Mouse (Mus musculus): Measurements from ENCODE around the gene Mrpl55. TPM values are rescaled to one million over a fixed set of nuclear protein-coding genes. Genes with fewer than 3 reads are reported as not detected.

Gene Mrpl55
- polyA plus RNA-seq, 1 experiment from 2014 or later = 96.8 TPM

GRCm38 (mm10) chr11:59222306-59222705 is 20.0 kb downstream of the Mrpl55 start:
- no peak overlapping the region for H3K4me3 ChIP-seq
- no peak overlapping the region for H3K4me2 ChIP-seq
- H3K27me3 ChIP-seq = no peaks in the 10 kb centered on the region
- H3K9me3 ChIP-seq = no peaks in the 10 kb centered on the region
- H3K27ac ChIP-seq = no peak overlapping the region
- 94% methylated on average over 4 of the region's 4 CpGs for WGBS
- H3K4me1 ChIP-seq (replicated peaks) = peaks cover 60% of the 10 kb centered on the region
- H3K36me3 ChIP-seq = peaks cover 12% of the 10 kb centered on the region
- ATAC-seq (ENCODE audit: low FRiP score) = no peak
- H3K9ac ChIP-seq = no peak overlapping the region

DNA sequence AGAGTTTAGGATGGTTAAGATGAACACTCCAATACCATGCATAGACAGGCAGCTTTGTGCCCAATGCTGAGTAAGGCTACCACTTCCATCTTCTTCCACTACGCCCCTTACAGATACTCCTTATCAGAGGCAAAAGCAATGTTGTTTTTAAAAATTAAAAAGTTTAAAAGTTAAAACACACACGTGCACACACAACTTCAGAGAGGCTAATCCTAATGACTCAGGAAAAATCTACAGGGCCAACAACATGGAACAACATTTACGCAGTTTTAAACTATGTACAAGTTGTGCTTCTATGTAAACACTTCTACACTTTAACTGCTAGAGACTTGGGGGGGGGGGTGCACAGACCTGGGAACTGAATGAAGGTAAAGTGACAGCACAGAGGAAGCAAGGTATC is 21.7 kb downstream of the Mrpl55 start:
- Histone ChIP-seq H3K4me3 (no peak overlapping the region), H3K9me3 (no peaks in the 10 kb centered on the region), H3K9ac (no peak overlapping the region), H3K4me1 (replicated peaks) (peaks cover 67% of the 10 kb centered on the region), H3K36me3 (peaks cover 12% of the 10 kb centered on the region), H3K27ac (no peak overlapping the region), H3K27me3 (no peaks in the 10 kb centered on the region), H3K4me2 (no peak overlapping the region)
- ATAC-seq (ENCODE audit: low FRiP score) = no peak
- 97% methylated on average over 3 of the region's 3 CpGs for WGBS

DNA sequence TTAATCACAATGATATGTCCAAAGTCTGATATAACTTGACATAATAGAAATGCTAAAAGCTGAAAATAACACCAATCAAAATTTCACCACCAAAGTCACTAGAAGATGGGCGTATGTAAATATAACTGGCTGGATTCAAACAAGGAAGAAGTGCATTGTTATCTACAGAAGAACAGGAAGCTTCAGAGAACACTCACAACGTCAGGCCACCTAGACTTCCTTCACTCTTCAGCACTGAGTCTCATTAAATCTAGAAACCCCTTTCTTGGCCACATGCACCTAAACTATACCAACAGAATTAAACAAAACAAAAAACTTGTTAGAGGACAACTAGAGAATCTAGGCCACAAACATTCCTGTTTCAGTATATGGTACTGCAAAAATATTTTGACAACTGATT is 22.2 kb downstream of the Mrpl55 start:
- H3K9me3 ChIP-seq = no peaks in the 10 kb centered on the region
- H3K27ac ChIP-seq = no peak overlapping the region
- peaks cover 11% of the 10 kb centered on the region for H3K36me3 ChIP-seq
- H3K9ac ChIP-seq = no peak overlapping the region
- H3K4me1 ChIP-seq (replicated peaks) = peaks cover 67% of the 10 kb centered on the region
- H3K4me2 ChIP-seq = no peak overlapping the region
- H3K4me3 ChIP-seq = no peak overlapping the region
- ATAC-seq (ENCODE audit: low FRiP score) = no peak
- no peaks in the 10 kb centered on the region for H3K27me3 ChIP-seq
- whole genome bisulfite sequencing = 76% methylated on average over 2 of the region's 2 CpGs

GRCm38 (mm10) chr11:59225167-59225566 is 22.9 kb downstream of the Mrpl55 start:
- no peaks in the 10 kb centered on the region for H3K27me3 ChIP-seq
- no peaks in the 10 kb centered on the region for H3K9me3 ChIP-seq
- H3K4me3 ChIP-seq = no peak overlapping the region; the same call in 1 of the 2 replicates
- 0 out of 2 replicates have a peak overlapping the region, but pooled peaks have one; percentile 3 for H3K9ac ChIP-seq
- no peak for ATAC-seq (ENCODE audit: low FRiP score)
- 88% methylated on average over 2 of the region's 2 CpGs for WGBS
- H3K4me1 ChIP-seq (replicated peaks) = peaks cover 67% of the 10 kb centered on the region
- H3K4me2 ChIP-seq = peak overlapping the region; percentile 95
- no peak overlapping the region for H3K27ac ChIP-seq
- peaks cover 6% of the 10 kb centered on the region; the same call in 1 of the 2 replicates for H3K36me3 ChIP-seq

GRCm38 (mm10) chr11:59226251-59226650 is 24.0 kb downstream of the Mrpl55 start:
- no peak overlapping the region for H3K27ac ChIP-seq
- ATAC-seq (ENCODE audit: low FRiP score) = no peak
- peak overlapping the region; percentile 99 for H3K9ac ChIP-seq
- H3K27me3 ChIP-seq = no peaks in the 10 kb centered on the region
- H3K4me1 ChIP-seq (replicated peaks) = peaks cover 63% of the 10 kb centered on the region
- no peaks in the 10 kb centered on the region for H3K36me3 ChIP-seq
- H3K9me3 ChIP-seq = no peaks in the 10 kb centered on the region
- WGBS = 59% methylated on average over 3 of the region's 3 CpGs
- H3K4me2 ChIP-seq = peak overlapping the region; percentile 95
- peak overlapping the region; percentile 96 for H3K4me3 ChIP-seq

GRCm38 (mm10) chr11:59226787-59227603 is 24.7 kb downstream of the Mrpl55 start:
- WGBS = 5% methylated on average over 21 of the region's 21 CpGs
- peak overlapping the region; percentile 96 for H3K4me3 ChIP-seq
- no peaks in the 10 kb centered on the region for H3K9me3 ChIP-seq
- H3K4me2 ChIP-seq = peak overlapping the region; percentile 95
- H3K9ac ChIP-seq = peak overlapping the region; percentile 99
- H3K27me3 ChIP-seq = no peaks in the 10 kb centered on the region
- H3K27ac ChIP-seq = peak overlapping the region; percentile 97
- ATAC-seq (ENCODE audit: low FRiP score) = no peak
- peaks cover 56% of the 10 kb centered on the region for H3K4me1 ChIP-seq (replicated peaks)
- no peaks in the 10 kb centered on the region for H3K36me3 ChIP-seq

DNA sequence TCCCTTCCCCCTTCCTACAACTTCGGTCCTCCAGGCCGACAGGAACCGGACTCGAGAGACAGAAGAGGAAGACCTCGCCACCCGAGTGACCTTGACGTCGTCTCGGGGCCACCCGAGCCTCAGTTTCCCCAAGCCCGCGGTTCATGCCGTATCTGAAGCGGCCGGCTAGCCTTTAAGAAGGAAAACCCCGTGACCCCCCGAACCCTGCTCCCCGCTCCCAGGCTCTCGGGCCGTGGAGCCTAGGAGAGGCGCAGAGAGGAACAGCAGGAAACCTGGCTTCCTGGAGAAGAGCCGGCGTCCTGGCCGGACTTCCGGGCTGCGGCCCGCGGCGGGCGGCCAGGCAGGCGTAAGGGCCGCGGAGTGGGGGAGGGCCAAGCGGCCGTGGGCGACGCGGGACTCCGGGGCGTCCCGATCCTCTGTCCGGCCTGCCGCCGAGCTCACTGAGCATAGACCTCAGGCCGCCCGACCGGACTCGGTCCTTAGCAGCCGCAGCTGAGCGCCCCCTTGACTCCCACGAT is 25.4 kb downstream of the Mrpl55 start:
- Histone ChIP-seq H3K27me3 (no peaks in the 10 kb centered on the region), H3K4me1 (replicated peaks) (peaks cover 51% of the 10 kb centered on the region), H3K9me3 (no peaks in the 10 kb centered on the region), H3K27ac (peak overlapping the region; percentile 97), H3K4me2 (peak overlapping the region; percentile 95), H3K36me3 (no peaks in the 10 kb centered on the region), H3K9ac (peak overlapping the region; percentile 99), H3K4me3 (peak overlapping the region; percentile 96)
- ATAC-seq (ENCODE audit: low FRiP score) = peak; percentile 86
- under 1% methylated on average over 50 of the region's 51 CpGs for WGBS

DNA sequence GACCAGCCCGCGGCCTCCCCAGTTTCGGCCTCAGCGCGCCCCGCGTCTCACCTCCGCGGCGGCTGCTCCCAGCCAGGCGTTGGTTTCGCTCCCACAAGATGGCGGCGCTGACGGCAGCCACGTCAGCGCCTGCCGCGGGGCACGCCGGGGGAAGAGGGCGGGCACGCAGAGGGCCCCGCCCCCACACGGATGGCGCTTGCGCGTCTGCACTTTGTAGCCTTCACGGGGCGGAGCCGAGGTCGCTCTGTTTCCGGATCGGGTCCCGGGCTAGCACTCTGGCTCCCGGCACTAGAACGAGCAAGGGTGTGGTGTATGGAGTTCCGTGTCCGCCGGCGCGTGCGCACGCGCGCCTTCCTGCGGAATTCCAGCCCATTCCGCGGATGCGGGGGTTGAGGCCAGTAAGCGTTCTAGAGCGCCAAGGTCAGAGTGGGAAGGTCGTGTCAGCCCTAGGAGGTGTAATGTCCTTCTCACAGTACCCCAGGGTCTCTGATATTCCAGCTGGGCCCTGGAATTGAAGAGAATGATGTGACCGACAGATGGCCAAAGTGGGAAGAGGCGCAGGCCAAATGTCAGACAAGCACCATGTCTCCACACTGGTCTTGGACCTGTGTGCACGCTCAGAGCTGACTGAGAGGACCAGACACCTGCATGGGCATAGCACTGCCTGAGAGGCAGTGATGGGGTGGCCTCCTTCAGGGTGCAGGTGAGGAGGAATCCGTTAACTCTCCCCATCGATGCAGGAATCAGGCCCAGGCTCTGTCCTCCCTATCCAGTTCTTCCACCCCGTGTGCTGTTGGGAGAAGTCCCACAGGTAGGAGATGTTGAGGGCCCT is 26.1 kb downstream of the Mrpl55 start, which contains the start of gene Arf1:
TSS of gene Arf1 (minus strand) at position 149 of the 832 bp plus-strand sequence.
- Histone ChIP-seq H3K9me3 (no peaks in the 10 kb centered on the region), H3K4me1 (replicated peaks) (peaks cover 46% of the 10 kb centered on the region), H3K27me3 (no peaks in the 10 kb centered on the region), H3K4me3 (peak within 1 kb of the TSS; percentile 96), H3K36me3 (no peaks in the 10 kb centered on the region), H3K27ac (peak within 1 kb of the TSS; percentile 97), H3K4me2 (peak within 1 kb of the TSS; percentile 95), H3K9ac (peak within 1 kb of the TSS; percentile 99)
- ATAC-seq (ENCODE audit: low FRiP score) = peak; percentile 94
- WGBS = 6% methylated on average over 59 of the region's 59 CpGs

- Histone ChIP-seq H3K4me2 (no peak overlapping the region), H3K36me3 (no peaks in the 10 kb centered on the region), H3K4me3 (no peak overlapping the region), H3K27me3 (0 out of 2 replicates have a peak, but pooled peaks cover 2% of the 10 kb centered on the region), H3K9me3 (no peaks in the 10 kb centered on the region), H3K27ac (no peak overlapping the region), H3K4me1 (replicated peaks) (peaks cover 28% of the 10 kb centered on the region), H3K9ac (no peak overlapping the region)
- no peak for ATAC-seq (ENCODE audit: low FRiP score)
- 21% methylated on average over 7 of the region's 7 CpGs for WGBS
Observed at GRCm38 (mm10) chr11:59230144-59230760, 28.0 kb downstream of the Mrpl55 start.

- 0 out of 2 replicates have a peak, but pooled peaks cover 7% of the 10 kb centered on the region for H3K27me3 ChIP-seq
- ATAC-seq (ENCODE audit: low FRiP score) = no peak
- H3K9ac ChIP-seq = no peak overlapping the region
- H3K4me2 ChIP-seq = no peak overlapping the region
- 63% methylated on average over 2 of the region's 2 CpGs for WGBS
- H3K4me1 ChIP-seq (replicated peaks) = peaks cover 7% of the 10 kb centered on the region
- no peak overlapping the region for H3K27ac ChIP-seq
- no peaks in the 10 kb centered on the region for H3K9me3 ChIP-seq
- no peak overlapping the region for H3K4me3 ChIP-seq
- no peaks in the 10 kb centered on the region for H3K36me3 ChIP-seq
Observed at GRCm38 (mm10) chr11:59232797-59233196, 30.5 kb downstream of the Mrpl55 start.

DNA sequence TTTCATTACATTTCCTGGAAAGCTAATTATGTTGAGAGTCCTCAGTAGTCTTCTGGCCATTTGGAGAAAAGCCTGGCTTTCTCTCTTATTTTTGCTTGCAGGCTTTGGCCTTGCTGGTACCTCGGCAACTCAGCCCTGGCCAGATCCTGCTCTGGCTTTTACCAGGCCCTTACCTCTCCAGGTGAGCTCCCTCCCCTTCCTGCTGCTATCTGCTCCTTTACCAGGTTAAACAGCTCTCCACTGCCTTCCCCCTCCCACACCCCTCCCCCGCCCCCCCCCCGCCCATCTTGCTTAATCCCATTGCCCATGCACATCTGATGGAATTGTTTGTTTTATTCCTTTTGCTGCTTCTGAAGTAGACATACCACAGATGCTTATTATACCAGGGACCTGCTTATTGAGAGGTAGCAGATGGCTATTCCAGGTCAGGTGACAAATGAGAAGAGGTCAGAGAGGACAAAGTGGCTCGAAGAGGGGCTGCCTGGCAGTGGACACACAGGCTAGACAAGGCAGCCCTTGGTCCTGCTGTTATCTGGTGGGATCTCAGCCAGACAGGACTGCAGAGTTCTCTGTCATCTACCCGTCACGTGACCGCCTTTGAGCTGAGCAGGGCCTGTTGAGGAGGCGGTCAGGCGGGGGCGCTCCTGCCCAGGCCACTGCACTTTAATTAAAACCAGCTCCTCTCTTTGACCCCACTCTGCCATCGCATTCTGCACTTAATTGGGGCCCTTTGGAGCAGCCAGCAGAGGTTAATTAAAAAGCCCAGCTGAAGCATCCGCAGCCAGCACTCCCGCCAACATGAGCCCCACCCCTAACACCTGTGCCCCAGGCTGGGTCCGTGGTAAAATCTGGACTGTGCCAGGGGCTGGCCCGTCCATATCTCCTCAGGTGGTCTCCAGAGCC is 36.5 kb downstream of the Mrpl55 start:
- Histone ChIP-seq H3K4me3 (no peak overlapping the region), H3K4me2 (peak overlapping the region; percentile 16; the same call in 1 of the 2 replicates), H3K4me1 (replicated peaks) (peaks cover 12% of the 10 kb centered on the region), H3K27ac (no peak overlapping the region), H3K36me3 (no peaks in the 10 kb centered on the region), H3K27me3 (peaks cover 48% of the 10 kb centered on the region), H3K9me3 (no peaks in the 10 kb centered on the region), H3K9ac (peak overlapping the region; percentile 46; the same call in 1 of the 2 replicates)
- peak; percentile 87 for ATAC-seq (ENCODE audit: low FRiP score)
- WGBS = 4% methylated on average over 13 of the region's 15 CpGs
